Mouse (Mus musculus) c-Kit-positive CD71-negative TER-119-negative erythroid progenitor cells, embryonic 14.5 days (primary cell): ENCODE measurements at regions not wholly inside any gene's neighbourhood (a gene's known extent, or its start where the extent isn't known, plus 50 kb on each side); places are given as distances from the start of the nearest gene placed in this dataset.

Experiments used
- DNase-seq: peaks from one replicate; pipeline ENCODE4 v3.0.0-alpha.2; 2013; ENCODE audit warnings: low read depth

- DNase-seq, result no peak
Measured at GRCm38 (mm10) chr9:33934071-33934470, 551.6 kb upstream of the Kirrel3 start.

GRCm38 (mm10) chr9:33954319-33954718, 531.4 kb upstream of the Kirrel3 start:
- no peak for DNase-seq
